Mouse (Mus musculus): ENCODE measurements around the gene Dbi.

- TF ChIP-seq ZC3H11A (IDR thresholded peaks at IDR 0.05; ENCODE audit: borderline replicate concordance, low read depth, low read length) (no peak), MAFK (IDR thresholded peaks at IDR 0.05; ENCODE audit: insufficient read depth, low read depth, low read length) (no peak), ZNF384 (IDR thresholded peaks at IDR 0.05; ENCODE audit: low read depth, low read length) (no peak)
Observed at GRCm38 (mm10) chr1:120146994-120147393, 26.1 kb upstream of the Dbi start.
